Comparison of ENCODE assay signal across 8 mouse cellular contexts in the genomic region with DNA sequence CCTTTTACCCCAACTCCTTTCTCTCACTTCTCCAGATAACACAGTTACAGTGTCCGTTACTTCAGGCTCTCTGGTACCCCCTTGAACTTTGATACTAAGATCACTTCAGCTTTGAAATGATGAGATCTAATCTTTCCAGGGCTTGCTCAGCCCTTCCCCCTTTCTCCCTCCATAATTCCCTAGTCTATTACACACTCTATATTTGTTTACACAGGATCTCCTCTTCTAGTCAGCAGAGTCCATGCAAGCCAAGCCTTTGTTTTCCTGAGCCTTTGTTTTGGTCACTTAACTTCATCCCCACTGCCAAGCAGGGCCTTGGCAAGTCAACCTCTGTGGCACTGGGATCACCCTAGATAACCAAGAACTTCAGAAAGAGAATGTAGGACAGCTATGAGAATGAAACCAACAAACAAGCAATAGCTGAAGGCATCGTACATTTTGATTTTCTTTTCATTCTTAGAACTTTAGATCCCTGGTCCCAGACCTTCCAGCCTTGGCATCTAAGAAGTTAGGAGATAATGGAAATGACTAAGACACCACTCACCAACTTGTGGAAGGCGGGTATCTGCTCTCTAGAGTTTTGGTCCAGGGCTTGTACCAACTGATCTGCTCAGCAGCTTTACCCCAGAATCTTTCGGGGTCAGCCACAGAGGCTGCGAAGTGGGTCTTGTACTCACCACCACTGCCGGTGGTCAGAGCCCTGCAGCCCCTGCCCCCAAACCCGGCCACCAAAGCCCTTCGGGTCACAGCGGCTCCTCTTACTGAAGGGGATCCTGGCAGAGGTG. TPM values are rescaled to one million over a fixed set of nuclear protein-coding genes. Genes with fewer than 3 reads are reported as not detected.
DNase-seq lines count a peak whose midpoint lies in the region; ATAC-seq and TF ChIP-seq lines count a peak whose summit lies in the region.
"Had no signal": no experiment of that assay in that cellular context is flagged by ENCODE, and none has a peak within 500 bp of the region (broad histone marks: within the 10 kb centered on the region; RNA-seq: fewer than 3 reads in every experiment).

No protein-coding gene starts in this region.

- TF ChIP-seq CTCF in stomach, postnatal 0 days (IDR thresholded peaks at IDR 0.05; ENCODE audit: low read depth), result no peak

- H3K9ac ChIP-seq in heart, embryonic 11.5 days (ENCODE audit: low read depth, low read length), result peak overlapping the region; percentile 72
- peak overlapping the region; percentile 42; the same call in 1 of the 2 replicates for H3K9ac ChIP-seq in limb, embryonic 15.5 days
- H3K9ac ChIP-seq in stomach, postnatal 0 days (ENCODE audit: low read length), result peak overlapping the region; percentile 58

- peak; percentile 46 for DNase-seq in retina, postnatal 1 day
- no peak for DNase-seq in retina, embryonic 14.5 days (ENCODE audit: low spot score)
- no peak for DNase-seq in stomach, postnatal 0 days (ENCODE audit: low spot score)
- DNase-seq in thymus, postnatal 36 days, result no peak

- peak overlapping the region; percentile 55 for H3K4me3 ChIP-seq in heart, embryonic 11.5 days (ENCODE audit: low read depth, low read length)
- peak overlapping the region; percentile 48 for H3K4me3 ChIP-seq in limb, embryonic 15.5 days
- H3K4me3 ChIP-seq in stomach, postnatal 0 days (ENCODE audit: low read depth, low read length), result peak overlapping the region; percentile 45
- H3K4me3 ChIP-seq: megakaryocyte, embryonic 14.5 days had no signal

- no peaks in the 10 kb centered on the region for H3K9me3 ChIP-seq in heart, embryonic 11.5 days (replicated peaks; ENCODE audit: control insufficient read depth, low read length)
- H3K9me3 ChIP-seq in limb, embryonic 15.5 days, result no peaks in the 10 kb centered on the region
- no peaks in the 10 kb centered on the region for H3K9me3 ChIP-seq in stomach, postnatal 0 days (ENCODE audit: control insufficient read depth, low read length)

- 7% methylated on average over 9 of the region's 9 CpGs for WGBS in heart, embryonic 11.5 days (ENCODE audit: insufficient replicate concordance)
- 16% methylated on average over 9 of the region's 9 CpGs for WGBS in limb, embryonic 15.5 days
- 12% methylated on average over 9 of the region's 9 CpGs for WGBS in stomach, postnatal 0 days

- no peaks in the 10 kb centered on the region for H3K4me1 ChIP-seq in heart, embryonic 11.5 days (ENCODE audit: control insufficient read depth, insufficient read depth, low read length)
- peaks cover 8% of the 10 kb centered on the region; the same call in 1 of the 2 replicates for H3K4me1 ChIP-seq in limb, embryonic 15.5 days
- no peaks in the 10 kb centered on the region for H3K4me1 ChIP-seq in stomach, postnatal 0 days (replicated peaks; ENCODE audit: control insufficient read depth, insufficient read depth)
- H3K4me1 ChIP-seq: megakaryocyte, embryonic 14.5 days had no signal

- no peaks in the 10 kb centered on the region for H3K36me3 ChIP-seq in heart, embryonic 11.5 days (ENCODE audit: control insufficient read depth, insufficient read depth, low read length)
- H3K36me3 ChIP-seq in limb, embryonic 15.5 days, result no peaks in the 10 kb centered on the region
- H3K36me3 ChIP-seq in stomach, postnatal 0 days (ENCODE audit: control insufficient read depth, insufficient read depth, low read length), result no peaks in the 10 kb centered on the region

- H3K27me3 ChIP-seq in heart, embryonic 11.5 days (ENCODE audit: control insufficient read depth, insufficient read depth, low read length), result no peaks in the 10 kb centered on the region
- H3K27me3 ChIP-seq in limb, embryonic 15.5 days, result no peaks in the 10 kb centered on the region
- H3K27me3 ChIP-seq in stomach, postnatal 0 days (ENCODE audit: control insufficient read depth, insufficient read depth, low read length), result no peaks in the 10 kb centered on the region
- H3K27me3 ChIP-seq: megakaryocyte, embryonic 14.5 days had no signal

- TF ChIP-seq EP300 in stomach, postnatal 0 days (optimal IDR thresholded peaks at IDR 0.05), result no peak

- H3K27ac ChIP-seq in heart, embryonic 11.5 days (ENCODE audit: low read depth, low read length), result no peak overlapping the region
- H3K27ac ChIP-seq in limb, embryonic 15.5 days, result peak overlapping the region; percentile 73
- no peak overlapping the region for H3K27ac ChIP-seq in stomach, postnatal 0 days (replicated peaks)

- H3K4me2 ChIP-seq in heart, embryonic 11.5 days, result peak overlapping the region; percentile 63
- H3K4me2 ChIP-seq in limb, embryonic 15.5 days, result peak overlapping the region; percentile 71
- peak overlapping the region; percentile 69 for H3K4me2 ChIP-seq in stomach, postnatal 0 days (replicated peaks; ENCODE audit: low read depth)

- peak; percentile 43 for ATAC-seq in heart, embryonic 11.5 days (replicated peaks; ENCODE audit: insufficient number of reproducible peaks, low FRiP score, low TSS enrichment)
- ATAC-seq in limb, embryonic 15.5 days (ENCODE audit: insufficient number of reproducible peaks, low FRiP score, low TSS enrichment, low read depth), result 0 out of 2 replicates have a peak, but pooled peaks have one; percentile 44
- no peak; the same call in 1 of the 2 replicates for ATAC-seq in stomach, postnatal 0 days (ENCODE audit: low FRiP score, low TSS enrichment)
- no peak for ATAC-seq in monocyte, adult 5-6 weeks (replicated peaks; ENCODE audit: insufficient number of reproducible peaks, low FRiP score, low TSS enrichment, poor library complexity, severe bottlenecking)

RNA-seq across cellular contexts. Expression of a gene that starts 0.5 kb away (rescaled TPM):
- polyA plus RNA-seq in heart, embryonic 11.5 days (2014; fragmentation: Nextera tagmentation; extraction: Ambion mirVana), result 2.2 TPM in 2 replicates
- 2.5 and 2.6 TPM in 2 replicates for polyA plus RNA-seq in limb, embryonic 15.5 days (2015; fragmentation: Nextera tagmentation; extraction: Ambion mirVana)
- polyA plus RNA-seq in stomach, postnatal 0 days (2015; fragmentation: Nextera tagmentation; extraction: Ambion mirVana), result 0.24 and 0.28 TPM in 2 replicates
- total RNA-seq in monocyte, adult 5-6 weeks (2017), result not detected in 3 replicates

Comparison
In these comparisons a context has a peak if more than half of its experiments do, and no peak if none do; other contexts are left out.
1. ATAC-seq: peak in heart, embryonic 11.5 days (single experiment) and limb, embryonic 15.5 days (single experiment); none in stomach, postnatal 0 days (single experiment) and monocyte, adult 5-6 weeks (single experiment).
2. Peak in every context shown above with its lines, with median percentiles within 50 percentile points of each other: H3K4me2 ChIP-seq, H3K4me3 ChIP-seq and H3K9ac ChIP-seq.